Mouse (Mus musculus) testis, adult 2 months (tissue): Measurements from ENCODE around the gene Wdr73.

Source experiments
- CTCF ChIP-seq: fragments of 200-500 bp; IDR thresholded peaks from 2 replicates; pipeline ENCODE4 v1.5.1; 2012; ENCODE audit warnings: low read depth, mild to moderate bottlenecking, inconsistent platforms, low read length, moderate library complexity; ENCODE audit not compliant: control insufficient read depth, insufficient read depth, insufficient replicate concordance
- POLR2A ChIP-seq: fragments of 200-500 bp; IDR thresholded peaks from 2 replicates; pipeline ENCODE4 v1.6.1; 2012; ENCODE audit warnings: low read depth, mild to moderate bottlenecking, inconsistent platforms, low read length, moderate library complexity; ENCODE audit not compliant: control insufficient read depth

DNA sequence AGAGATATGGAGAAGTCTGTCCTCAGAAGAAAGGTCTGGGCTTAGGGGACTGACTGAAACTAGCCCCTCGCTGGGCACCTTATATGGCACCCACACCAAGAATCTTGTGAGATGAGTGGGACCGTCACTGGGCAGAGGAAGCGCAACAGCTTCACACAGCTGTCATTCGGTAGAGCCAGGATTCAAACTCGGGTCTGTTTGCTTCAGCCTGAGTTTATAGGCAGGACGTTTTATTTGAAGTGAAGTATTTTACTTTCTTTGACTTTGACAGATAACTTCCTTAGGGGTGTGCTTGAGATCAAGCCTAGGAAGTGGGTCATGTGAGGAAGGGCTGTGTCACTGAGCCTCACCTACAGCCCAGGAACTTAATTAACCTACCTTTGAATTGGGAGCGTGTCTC, 35.5 kb downstream of the Wdr73 start:
- TF ChIP-seq CTCF = no peak
- TF ChIP-seq POLR2A = no peak
